Mouse (Mus musculus) CD4-positive, CD25-positive, alpha-beta regulatory T cell, adult 4 months (primary cell): ENCODE results near the gene Mbtps2. TPM values are rescaled to one million over a fixed set of nuclear protein-coding genes. Genes with fewer than 3 reads are reported as not detected.
A peak's percentile ranks its signal among the peaks of the same experiment; 100 is the strongest.

Experiments
- ATAC-seq: one replicate; pipeline ENCODE4 v1.8.0; 2017
- polyA plus RNA-seq, 2 experiments: library from polyadenylated mRNA; unstranded; fragments of 100-300 nt; shearing (Covaris generic); gene quantifications; one replicate each; pipeline ENCODE4 v1.2.1; 2017

Gene Mbtps2
- polyA plus RNA-seq, 2 experiments from 2014 or later, result 11.1 to 14.0 TPM

DNA sequence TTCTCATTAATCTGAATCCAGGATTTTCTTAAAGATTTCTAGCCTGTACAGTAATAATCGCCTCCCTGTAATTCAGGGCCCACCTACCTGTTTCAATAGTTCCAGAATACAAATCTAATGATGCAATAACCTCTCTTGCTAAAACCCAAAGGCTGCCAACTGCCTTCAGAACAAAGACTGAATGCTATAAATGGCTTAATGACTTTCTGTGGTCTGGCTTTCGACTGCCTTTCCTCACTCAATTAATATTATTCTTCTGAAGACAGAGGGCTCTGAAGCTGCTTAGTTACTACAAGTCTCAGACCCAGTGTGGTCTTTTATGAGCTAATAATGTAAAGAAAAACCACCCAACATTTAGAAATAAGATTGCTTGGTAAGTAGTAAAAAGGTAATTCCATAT is 96.6 kb downstream of the Mbtps2 start:
- no peak for ATAC-seq

DNA sequence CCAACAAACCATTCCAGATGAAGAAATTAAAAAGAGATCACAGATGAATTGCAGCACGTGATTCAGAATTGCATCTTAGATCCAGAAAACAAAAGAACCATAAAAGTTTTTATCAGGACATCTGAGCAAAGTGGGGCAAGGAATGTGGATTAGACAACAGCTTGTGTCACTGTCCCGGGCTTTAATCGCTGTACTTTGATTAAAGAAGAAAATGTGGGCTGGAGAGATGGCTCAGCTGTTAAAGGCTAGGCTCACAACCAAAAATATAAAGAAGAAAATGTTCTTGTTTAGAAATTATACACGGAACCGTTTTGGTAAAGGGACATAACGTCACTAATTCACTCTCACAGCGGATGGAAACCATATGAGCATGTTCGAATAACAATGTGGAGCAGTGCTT is 98.5 kb downstream of the Mbtps2 start:
- ATAC-seq, result no peak

DNA sequence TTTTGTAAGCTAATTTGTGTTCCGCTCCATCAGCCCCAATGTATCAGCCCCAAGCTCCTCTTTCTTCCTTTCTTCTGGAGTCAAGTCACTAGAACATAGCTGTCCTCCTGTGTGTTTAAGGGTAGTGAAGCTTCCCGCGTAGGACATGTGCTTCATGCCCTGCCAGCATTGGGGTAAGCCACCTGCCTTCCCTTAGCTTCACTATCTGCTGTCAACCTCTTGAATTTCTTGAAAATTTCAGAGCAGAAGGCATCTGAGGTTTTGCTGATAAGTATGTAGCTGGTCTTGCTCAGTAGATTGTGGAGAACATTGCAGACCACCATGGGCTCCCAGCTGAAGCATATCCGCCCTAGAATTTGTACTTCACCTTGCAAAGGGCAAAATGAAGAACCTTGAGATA is 105.4 kb downstream of the Mbtps2 start:
- ATAC-seq, result no peak

DNA sequence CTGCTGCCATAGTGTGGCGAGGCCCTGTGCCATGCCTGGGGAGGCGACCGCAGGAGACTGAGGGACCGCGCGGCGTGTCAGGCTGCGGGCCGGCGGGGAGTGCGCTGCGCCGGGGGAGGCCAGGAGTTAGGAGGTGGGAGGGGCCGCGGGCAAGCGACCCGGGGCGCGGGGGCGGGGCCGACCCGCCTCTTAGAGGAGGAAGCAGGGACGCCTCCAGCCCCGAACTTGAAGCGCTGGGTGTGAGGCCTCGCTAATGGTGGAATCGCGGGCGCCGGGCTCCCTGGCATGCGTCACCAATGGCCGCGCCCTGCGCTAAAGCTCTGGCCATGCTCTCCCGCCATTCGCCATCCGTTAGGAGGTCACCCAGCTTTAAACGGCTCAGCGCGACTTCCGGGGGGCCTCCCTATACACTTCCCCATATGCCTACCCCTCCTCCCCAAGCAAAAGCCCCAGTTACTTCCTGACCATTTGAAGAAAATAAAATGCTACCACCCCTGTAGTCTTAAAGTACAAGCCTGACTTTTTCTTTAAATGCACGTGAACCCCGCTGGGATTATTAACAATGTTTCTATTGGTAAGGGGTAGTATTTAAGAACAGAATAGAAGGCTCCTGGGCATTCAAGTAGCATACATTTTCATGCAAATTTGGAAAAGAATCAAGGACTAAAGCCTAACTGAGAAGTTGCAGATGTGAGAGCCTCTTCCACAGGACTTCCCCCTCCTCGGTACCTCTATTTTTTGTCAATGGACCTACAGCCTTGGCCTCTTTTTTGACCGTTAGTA is 106.4 kb downstream of the Mbtps2 start, which contains the start of gene Sms:
Gene Sms, minus strand, starts transcription at position 344 of the 783 bp plus-strand sequence.
- ATAC-seq, result peak; percentile 70

GRCm38 (mm10) chrX:157491145-157491935 is 107.2 kb downstream of the Mbtps2 start:
- ATAC-seq, result peak; percentile 70

DNA sequence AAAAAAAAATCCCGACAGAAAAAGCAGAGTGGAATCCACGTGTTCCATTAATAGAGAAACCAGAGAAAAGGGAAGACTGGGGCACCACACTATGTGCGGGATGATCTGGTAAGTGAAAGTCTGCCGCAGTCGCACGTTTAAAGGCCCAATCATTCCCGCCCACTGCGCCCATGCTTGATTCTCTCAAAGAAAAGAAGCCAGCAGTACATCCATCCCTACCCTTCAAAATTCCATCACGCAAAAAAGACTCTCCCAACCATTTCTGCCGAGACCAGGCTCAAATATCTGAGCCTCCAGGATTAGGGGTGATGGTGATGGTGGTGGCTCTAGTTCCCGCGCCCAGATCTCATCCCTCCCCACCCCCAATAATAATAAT is 107.8 kb downstream of the Mbtps2 start:
- ATAC-seq, result no peak

DNA sequence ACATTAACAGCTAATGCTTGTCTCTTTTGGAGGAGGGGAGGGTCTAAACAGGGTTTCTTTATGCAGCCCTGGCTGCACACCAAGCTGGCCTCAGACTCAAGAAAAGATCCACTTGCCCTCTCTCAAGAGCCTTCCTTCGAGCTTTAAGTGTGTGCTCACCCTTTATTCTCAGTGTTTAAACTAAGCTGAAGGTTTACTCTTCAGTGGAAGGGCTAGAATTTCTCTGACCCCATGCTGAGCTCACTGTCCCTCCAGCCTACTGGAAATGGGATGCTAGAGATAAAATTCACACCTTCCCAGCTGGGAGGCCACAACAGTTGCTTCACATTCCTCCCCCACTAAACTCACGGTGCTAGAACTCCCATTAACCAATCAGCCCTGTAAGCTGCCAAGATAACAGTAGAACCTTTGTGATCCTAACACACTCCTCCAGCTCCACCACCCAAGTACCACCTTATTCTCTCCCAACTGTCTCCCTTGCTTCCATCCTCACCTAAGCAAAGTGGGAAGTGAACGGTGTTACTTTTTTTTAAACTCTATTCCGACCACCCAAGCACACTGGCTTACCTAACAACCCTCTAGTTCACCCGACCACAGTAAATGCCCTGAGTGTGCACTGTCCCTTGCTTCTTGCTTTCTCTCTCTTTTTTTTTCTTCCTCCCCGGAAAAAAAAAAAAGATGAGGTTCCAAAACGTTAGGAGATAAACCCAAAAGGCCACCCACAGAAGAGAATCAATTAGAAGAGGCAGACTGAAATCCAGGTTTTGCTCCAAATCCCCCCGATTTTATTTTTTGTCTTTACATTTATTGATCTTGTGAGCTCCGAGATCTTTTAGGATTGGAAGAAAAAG is 108.4 kb downstream of the Mbtps2 start:
- ATAC-seq, result no peak

- ATAC-seq, result no peak
Observed at GRCm38 (mm10) chrX:157488831-157489230, 109.7 kb downstream of the Mbtps2 start.

DNA sequence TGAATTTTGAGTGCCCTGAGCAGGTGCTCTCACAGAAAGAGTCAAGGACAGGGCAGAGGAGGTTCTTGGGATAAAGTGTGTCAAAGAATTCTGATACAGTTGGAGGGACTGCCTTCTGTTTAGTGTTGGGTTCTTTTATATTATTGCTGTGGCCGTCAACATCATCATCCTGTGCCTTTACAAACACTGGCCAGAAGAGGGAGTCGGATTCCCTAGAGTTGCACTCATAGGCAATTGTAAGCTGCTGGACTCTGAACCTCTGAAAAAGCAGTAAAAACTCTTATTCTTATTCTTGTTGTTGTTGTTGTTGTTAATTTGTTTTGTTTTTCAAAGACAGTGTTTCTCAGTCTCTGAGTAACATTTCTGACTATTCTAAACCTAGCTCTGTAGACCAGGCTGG is 111.8 kb downstream of the Mbtps2 start:
- ATAC-seq, result peak; percentile 40

Other genes starting within 250 kb of the Mbtps2 start
- gene Phex, start 183.4 kb downstream of the Mbtps2 start, polyA plus RNA-seq, result not detected
- gene Sms, start 106.4 kb downstream of the Mbtps2 start, polyA plus RNA-seq, result 10 to 100 TPM; 46.7 to 62.0 TPM
- 1 to 10 TPM; 4.2 to 5.1 TPM for gene Yy2, start 29.7 kb downstream of the Mbtps2 start, polyA plus RNA-seq
- not detected for gene Smpx, start 100.2 kb upstream of the Mbtps2 start, polyA plus RNA-seq
- gene Klhl34, start 219.7 kb upstream of the Mbtps2 start, polyA plus RNA-seq, result not detected